Mouse (Mus musculus) large intestine, adult 2 months (tissue): ENCODE data around the gene Corin. TPM values are rescaled to one million over a fixed set of nuclear protein-coding genes. Genes with fewer than 3 reads are reported as not detected.

Experiments
- DNase-seq: peaks from one replicate; pipeline ENCODE4 v3.0.0-alpha.2; 2012; ENCODE audit warnings: low read depth, low spot score
- WGBS: fragments of 180-500 bp; shearing (Covaris S2); methylation state at CpG from one replicate; pipeline ENCODE4 v1.1.7; 2018; 5-methylcytosine and 5-hydroxymethylcytosine counted together
- polyA plus RNA-seq: library from polyadenylated mRNA; depleted of rRNA; stranded (reverse); fragments of >200 nt; gene quantifications from 2 replicates; pipeline ENCODE4 v1.2.3, GENCODE M21; 2012; rRNA removed

Corin gene
- polyA plus RNA-seq = not detected in 2 replicates

- WGBS = 2% methylated on average over 64 of the region's 64 CpGs
- no peak for DNase-seq
Observed at GRCm38 (mm10) chr5:72503531-72504523, at the start of gene Corin. Corin (minus strand) TSS chr5:72504473.

GRCm38 (mm10) chr5:72551209-72551608 is 46.9 kb upstream of the Corin start:
- DNase-seq = no peak
- 90% methylated on average over 3 of the region's 3 CpGs for WGBS

GRCm38 (mm10) chr5:72528896-72529295 is 24.6 kb upstream of the Corin start:
- 97% methylated on average over 3 of the region's 3 CpGs for WGBS
- no peak for DNase-seq

- no peak for DNase-seq
- 83% methylated on average over 5 of the region's 5 CpGs for WGBS
Observed at GRCm38 (mm10) chr5:72513808-72514207, 9.5 kb upstream of the Corin start.

GRCm38 (mm10) chr5:72505740-72506139 is 1.5 kb upstream of the Corin start:
- WGBS = 75% methylated on average over 5 of the region's 5 CpGs
- no peak for DNase-seq

GRCm38 (mm10) chr5:72502778-72503177 is 1.5 kb downstream of the Corin start:
- WGBS = 60% methylated on average over 8 of the region's 8 CpGs
- DNase-seq = no peak

- WGBS = 42% methylated on average over 3 of the region's 3 CpGs
- DNase-seq = no peak
Observed at GRCm38 (mm10) chr5:72501763-72502162, 2.5 kb downstream of the Corin start.

GRCm38 (mm10) chr5:72498271-72498670 is 6.0 kb downstream of the Corin start:
- no peak for DNase-seq
- 63% methylated on average over 10 of the region's 10 CpGs for WGBS

GRCm38 (mm10) chr5:72496756-72497155 is 7.5 kb downstream of the Corin start:
- no peak for DNase-seq
- 68% methylated on average over 4 of the region's 4 CpGs for WGBS

- no peak for DNase-seq
- 62% methylated on average over 7 of the region's 7 CpGs for WGBS
Observed at GRCm38 (mm10) chr5:72493906-72494305, 10.4 kb downstream of the Corin start.

GRCm38 (mm10) chr5:72491232-72491631 is 13.0 kb downstream of the Corin start:
- 33% methylated on average over 2 of the region's 2 CpGs for WGBS

GRCm38 (mm10) chr5:72480456-72480855 is 23.8 kb downstream of the Corin start:
- DNase-seq = no peak
- 57% methylated on average over 7 of the region's 7 CpGs for WGBS

More at GRCm38 (mm10) chr5:72491232-72491631, 13.0 kb downstream of the Corin start:
- DNase-seq = no peak

GRCm38 (mm10) chr5:72472317-72473009 is 31.8 kb downstream of the Corin start:
- whole genome bisulfite sequencing = 49% methylated on average over 12 of the region's 12 CpGs
- no peak for DNase-seq

GRCm38 (mm10) chr5:72471746-72472145 is 32.5 kb downstream of the Corin start:
- 65% methylated on average over 7 of the region's 7 CpGs for WGBS

GRCm38 (mm10) chr5:72464932-72465331 is 39.3 kb downstream of the Corin start:
- WGBS = 60% methylated on average over 3 of the region's 3 CpGs
- no peak for DNase-seq

More at GRCm38 (mm10) chr5:72471746-72472145, 32.5 kb downstream of the Corin start:
- DNase-seq = no peak

- WGBS = 77% methylated on average over 7 of the region's 7 CpGs
- no peak for DNase-seq
Observed at GRCm38 (mm10) chr5:72459374-72460112, 44.7 kb downstream of the Corin start.

- WGBS = 48% methylated on average over 2 of the region's 2 CpGs
- no peak for DNase-seq
Observed at GRCm38 (mm10) chr5:72453690-72454089, 50.6 kb downstream of the Corin start.

- no peak for DNase-seq
- WGBS = 83% methylated on average over 11 of the region's 11 CpGs
Observed at GRCm38 (mm10) chr5:72453176-72453575, 51.1 kb downstream of the Corin start.

- DNase-seq = no peak
- 70% methylated on average over 4 of the region's 4 CpGs for WGBS
Observed at GRCm38 (mm10) chr5:72452750-72453149, 51.5 kb downstream of the Corin start.

- DNase-seq = no peak
- WGBS = 51% methylated on average over 2 of the region's 2 CpGs
Observed at GRCm38 (mm10) chr5:72448846-72449245, 55.4 kb downstream of the Corin start.
